Mouse (Mus musculus): ENCODE measurements at regions not wholly inside any gene's neighbourhood (a gene's known extent, or its start where the extent isn't known, plus 50 kb on each side); places are given as distances from the start of the nearest gene placed in this dataset.

DNA sequence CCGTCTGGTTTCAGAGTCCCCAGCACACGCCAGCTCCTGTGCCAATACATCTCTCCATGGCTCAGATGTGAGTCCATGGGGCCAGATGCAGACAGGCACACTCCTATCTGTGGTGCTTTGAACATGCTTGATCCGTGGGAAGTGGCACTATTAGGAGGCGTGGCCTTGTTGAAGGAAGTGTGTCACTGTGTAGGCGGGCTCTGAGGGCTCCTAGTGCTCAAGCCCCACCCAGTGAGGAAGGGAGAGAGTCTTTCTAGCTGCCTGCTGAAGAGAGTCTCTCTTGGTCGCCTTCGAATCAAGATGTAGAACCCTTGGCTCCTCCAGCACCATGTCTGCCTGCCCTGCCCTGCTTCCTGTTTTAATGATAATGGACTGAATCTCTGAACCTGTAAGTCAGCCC lies 194.7 kb upstream of the Mvb12b start:
- peaks cover 8% of the 10 kb centered on the region; the same call in 1 of the 2 replicates for H3K27me3 ChIP-seq
- no peak overlapping the region for H3K27ac ChIP-seq
- H3K4me1 ChIP-seq = peaks cover 40% of the 10 kb centered on the region
- no peaks in the 10 kb centered on the region; the same call in 1 of the 2 replicates for H3K9me3 ChIP-seq (replicated peaks)
- no peak overlapping the region for H3K4me2 ChIP-seq
- 85% methylated on average over 7 of the region's 7 CpGs for WGBS
- ATAC-seq = no peak
- no peak overlapping the region for H3K9ac ChIP-seq
- no peak overlapping the region for H3K4me3 ChIP-seq
- H3K36me3 ChIP-seq (ENCODE audit: poor library complexity, severe bottlenecking) = no peaks in the 10 kb centered on the region

DNA sequence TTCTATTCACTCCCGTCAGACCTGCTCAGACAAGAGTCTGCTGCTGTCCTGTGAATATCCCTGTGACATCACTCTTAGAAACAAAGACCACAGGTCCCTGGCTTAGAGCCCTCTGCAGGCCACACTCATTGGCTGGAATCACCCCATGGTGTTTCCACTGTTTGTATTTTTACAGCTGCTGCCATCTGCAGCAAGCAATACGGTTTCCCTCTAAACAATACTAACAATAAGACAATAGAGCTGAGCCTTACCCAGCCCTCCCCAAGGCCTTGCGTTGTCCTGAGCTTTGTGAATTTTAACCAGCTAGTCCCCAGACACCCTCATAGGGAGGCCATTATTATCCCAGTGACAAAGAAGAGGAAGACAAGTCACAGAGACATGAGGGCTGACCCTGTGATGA lies 192.4 kb upstream of the Mvb12b start:
- no peak overlapping the region for H3K4me3 ChIP-seq
- 24% methylated on average over 3 of the region's 3 CpGs for WGBS
- H3K4me2 ChIP-seq = no peak overlapping the region
- no peak for ATAC-seq
- H3K27me3 ChIP-seq = peaks cover 3% of the 10 kb centered on the region; the same call in 1 of the 2 replicates
- H3K9ac ChIP-seq = no peak overlapping the region
- no peaks in the 10 kb centered on the region for H3K36me3 ChIP-seq (ENCODE audit: poor library complexity, severe bottlenecking)
- no peak overlapping the region for H3K27ac ChIP-seq
- H3K9me3 ChIP-seq (replicated peaks) = no peaks in the 10 kb centered on the region; the same call in 1 of the 2 replicates
- H3K4me1 ChIP-seq = peaks cover 26% of the 10 kb centered on the region

DNA sequence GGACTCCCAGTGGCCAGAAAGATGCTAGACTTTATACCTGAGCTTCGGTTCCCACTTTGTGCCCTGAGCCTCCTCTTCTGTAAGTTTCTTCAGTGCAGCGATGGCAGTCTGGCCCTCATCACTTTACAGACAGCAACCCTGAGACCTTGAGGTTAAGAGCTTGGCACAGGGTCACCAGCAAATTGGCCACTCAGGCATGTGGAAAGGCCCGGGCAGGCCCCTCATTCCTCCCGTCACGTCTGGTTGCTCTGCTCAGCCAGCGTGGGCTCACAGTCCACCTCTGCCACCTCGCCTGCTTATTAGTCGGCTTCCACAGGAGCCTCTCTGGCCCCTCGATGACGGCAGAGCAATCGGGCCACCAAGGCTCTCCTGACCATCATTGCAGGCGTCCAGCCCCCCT lies 191.5 kb upstream of the Mvb12b start:
- WGBS = 87% methylated on average over 12 of the region's 12 CpGs
- Histone ChIP-seq H3K27me3 (peaks cover 3% of the 10 kb centered on the region; the same call in 1 of the 2 replicates), H3K9ac (no peak overlapping the region), H3K36me3 (ENCODE audit: poor library complexity, severe bottlenecking) (no peaks in the 10 kb centered on the region), H3K9me3 (replicated peaks) (no peaks in the 10 kb centered on the region; the same call in 1 of the 2 replicates), H3K4me1 (peaks cover 23% of the 10 kb centered on the region), H3K27ac (no peak overlapping the region), H3K4me2 (no peak overlapping the region), H3K4me3 (no peak overlapping the region)
- no peak for ATAC-seq

DNA sequence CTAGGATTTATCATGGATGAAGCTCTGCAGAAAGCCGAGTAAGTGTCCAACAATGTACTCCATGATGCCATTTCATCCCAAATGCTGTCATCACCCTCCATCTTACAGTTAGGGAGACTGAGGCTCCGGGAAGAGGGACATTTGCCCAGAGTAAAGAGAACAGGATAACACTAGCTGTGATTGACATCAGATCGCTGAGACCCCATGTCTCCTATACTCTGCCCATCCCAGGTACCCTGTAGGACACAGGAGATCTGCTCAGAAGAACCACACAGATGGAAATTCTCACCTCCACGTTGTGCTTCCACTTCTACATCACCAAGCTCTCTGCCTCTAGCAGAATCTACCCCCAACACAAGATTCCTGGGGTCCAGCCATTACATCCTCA lies 191.1 kb upstream of the Mvb12b start:
- H3K4me3 ChIP-seq = no peak overlapping the region
- peak overlapping the region; percentile 25; the same call in 1 of the 2 replicates for H3K27ac ChIP-seq
- no peak overlapping the region for H3K4me2 ChIP-seq
- peaks cover 3% of the 10 kb centered on the region; the same call in 1 of the 2 replicates for H3K27me3 ChIP-seq
- H3K4me1 ChIP-seq = peaks cover 23% of the 10 kb centered on the region
- 57% methylated on average over 4 of the region's 4 CpGs for WGBS
- no peaks in the 10 kb centered on the region; the same call in 1 of the 2 replicates for H3K9me3 ChIP-seq (replicated peaks)
- no peaks in the 10 kb centered on the region for H3K36me3 ChIP-seq (ENCODE audit: poor library complexity, severe bottlenecking)
- no peak overlapping the region for H3K9ac ChIP-seq
- peak; percentile 51; the same call in 1 of the 2 replicates for ATAC-seq

DNA sequence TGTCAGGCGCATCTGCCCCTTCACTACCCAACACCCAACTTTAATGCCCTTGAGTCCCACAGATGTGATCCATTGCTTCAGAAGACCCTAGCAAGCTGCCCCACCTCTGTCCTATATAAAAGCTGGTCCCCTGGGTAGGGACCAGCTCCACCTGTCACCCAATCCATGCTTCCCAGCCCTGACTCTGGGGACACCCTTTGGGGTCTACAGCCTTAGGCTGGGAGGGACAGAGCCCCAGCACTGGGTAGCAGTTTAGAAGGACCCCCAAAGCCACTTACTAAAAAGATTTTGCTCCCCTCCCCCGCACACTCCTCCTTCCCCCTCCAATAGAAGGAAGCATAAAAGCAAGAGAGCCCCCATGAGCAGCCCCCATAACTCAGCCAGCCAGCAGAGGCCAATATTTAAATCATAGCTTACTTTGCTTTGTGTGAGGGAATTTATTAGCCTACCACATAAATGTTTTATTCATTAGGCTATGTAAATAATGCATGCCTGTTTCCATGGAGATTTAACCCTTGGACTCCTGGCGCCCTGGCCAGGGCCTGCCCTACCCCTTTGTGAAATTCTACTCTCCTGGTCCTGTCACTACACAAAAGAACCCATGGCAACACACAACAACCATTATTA lies 190.6 kb upstream of the Mvb12b start:
- no peaks in the 10 kb centered on the region; the same call in 1 of the 2 replicates for H3K9me3 ChIP-seq (replicated peaks)
- WGBS = 59% methylated on average over 3 of the region's 3 CpGs
- H3K36me3 ChIP-seq (ENCODE audit: poor library complexity, severe bottlenecking) = no peaks in the 10 kb centered on the region
- peaks cover 23% of the 10 kb centered on the region for H3K4me1 ChIP-seq
- H3K9ac ChIP-seq = no peak overlapping the region
- peaks cover 3% of the 10 kb centered on the region; the same call in 1 of the 2 replicates for H3K27me3 ChIP-seq
- peak overlapping the region; percentile 25; the same call in 1 of the 2 replicates for H3K27ac ChIP-seq
- no peak overlapping the region for H3K4me3 ChIP-seq
- peak; percentile 74 for ATAC-seq
- no peak overlapping the region for H3K4me2 ChIP-seq

DNA sequence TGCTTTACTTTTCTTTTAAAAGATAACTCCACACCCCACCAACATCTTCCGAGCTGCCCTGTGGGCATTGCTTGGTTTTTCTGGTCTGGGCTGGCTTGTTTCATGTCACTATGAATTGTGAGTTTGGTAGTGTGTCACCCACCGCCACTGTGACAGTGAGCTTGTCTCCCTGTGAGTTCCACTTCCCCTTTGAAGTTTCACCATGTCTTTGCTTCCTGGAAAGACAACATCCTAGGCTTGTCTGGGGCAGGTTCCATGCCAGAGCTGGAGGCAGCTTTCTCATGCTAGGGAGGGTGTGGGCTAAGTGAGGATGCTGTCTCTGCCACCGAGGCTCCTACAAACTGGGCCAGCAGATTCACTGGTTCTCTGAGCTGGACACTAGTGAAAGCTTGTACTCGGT lies 188.6 kb upstream of the Mvb12b start:
- WGBS = 80% methylated on average over 4 of the region's 4 CpGs
- Histone ChIP-seq H3K4me2 (no peak overlapping the region), H3K9me3 (replicated peaks) (no peaks in the 10 kb centered on the region; the same call in 1 of the 2 replicates), H3K4me3 (no peak overlapping the region), H3K27ac (no peak overlapping the region), H3K4me1 (peaks cover 23% of the 10 kb centered on the region), H3K36me3 (ENCODE audit: poor library complexity, severe bottlenecking) (no peaks in the 10 kb centered on the region), H3K27me3 (peaks cover 3% of the 10 kb centered on the region; the same call in 1 of the 2 replicates), H3K9ac (no peak overlapping the region)
- no peak for ATAC-seq

DNA sequence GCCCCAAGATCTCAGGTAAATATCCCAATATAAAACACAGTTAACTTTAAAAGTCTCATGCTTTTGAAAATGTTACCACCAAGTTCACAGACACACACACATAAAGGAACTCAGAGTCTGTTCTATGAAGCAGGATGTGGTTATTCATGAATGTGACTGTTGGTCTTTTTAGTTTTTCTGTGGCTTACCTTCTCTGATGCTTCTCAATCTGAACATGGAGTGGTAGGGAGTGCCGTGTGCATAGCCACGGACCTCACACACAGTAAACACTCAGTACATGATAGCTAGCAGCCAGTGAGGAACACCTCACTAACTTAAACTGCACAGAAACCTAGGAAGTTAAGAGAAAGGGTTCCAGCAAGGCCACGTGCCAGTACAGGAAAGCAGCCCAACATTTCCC lies 186.3 kb upstream of the Mvb12b start:
- no peak for ATAC-seq
- WGBS = 83% methylated on average over 3 of the region's 3 CpGs

DNA sequence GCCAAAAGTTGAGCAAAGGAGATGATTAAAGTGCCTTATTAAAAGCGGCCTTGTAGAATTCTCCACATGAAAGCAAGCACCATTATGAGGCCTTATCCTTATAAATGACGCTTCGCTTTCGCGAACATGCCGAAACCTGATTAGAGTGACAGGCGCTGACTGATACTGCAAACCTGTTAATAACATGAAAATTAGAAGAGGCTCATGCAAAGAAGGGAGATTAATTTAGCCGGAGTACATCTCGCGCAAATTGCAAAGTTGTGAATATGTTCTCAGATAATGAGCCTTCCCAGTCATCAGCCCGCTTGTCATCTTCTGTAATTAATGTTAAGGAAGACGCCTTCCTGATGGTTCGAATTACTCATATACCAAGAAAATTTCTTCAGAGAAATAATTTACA lies 177.8 kb upstream of the Mvb12b start:
- no peaks in the 10 kb centered on the region for H3K36me3 ChIP-seq (ENCODE audit: poor library complexity, severe bottlenecking)
- 56% methylated on average over 13 of the region's 13 CpGs for WGBS
- H3K9ac ChIP-seq = no peak overlapping the region
- peaks cover 17% of the 10 kb centered on the region; the same call in 1 of the 2 replicates for H3K4me1 ChIP-seq
- peak; percentile 67; the same call in 1 of the 2 replicates for ATAC-seq
- no peaks in the 10 kb centered on the region for H3K27me3 ChIP-seq
- no peak overlapping the region for H3K4me2 ChIP-seq
- peak overlapping the region; percentile 37; the same call in 1 of the 2 replicates for H3K27ac ChIP-seq
- no peak overlapping the region for H3K4me3 ChIP-seq
- H3K9me3 ChIP-seq (replicated peaks) = no peaks in the 10 kb centered on the region

More for the DNA sequence above, 186.3 kb upstream of the Mvb12b start:
- H3K27ac ChIP-seq = no peak overlapping the region
- H3K27me3 ChIP-seq = no peaks in the 10 kb centered on the region
- no peak overlapping the region for H3K4me2 ChIP-seq
- no peaks in the 10 kb centered on the region for H3K36me3 ChIP-seq (ENCODE audit: poor library complexity, severe bottlenecking)
- H3K4me1 ChIP-seq = peaks cover 14% of the 10 kb centered on the region
- no peak overlapping the region for H3K9ac ChIP-seq
- H3K9me3 ChIP-seq (replicated peaks) = no peaks in the 10 kb centered on the region
- H3K4me3 ChIP-seq = no peak overlapping the region

DNA sequence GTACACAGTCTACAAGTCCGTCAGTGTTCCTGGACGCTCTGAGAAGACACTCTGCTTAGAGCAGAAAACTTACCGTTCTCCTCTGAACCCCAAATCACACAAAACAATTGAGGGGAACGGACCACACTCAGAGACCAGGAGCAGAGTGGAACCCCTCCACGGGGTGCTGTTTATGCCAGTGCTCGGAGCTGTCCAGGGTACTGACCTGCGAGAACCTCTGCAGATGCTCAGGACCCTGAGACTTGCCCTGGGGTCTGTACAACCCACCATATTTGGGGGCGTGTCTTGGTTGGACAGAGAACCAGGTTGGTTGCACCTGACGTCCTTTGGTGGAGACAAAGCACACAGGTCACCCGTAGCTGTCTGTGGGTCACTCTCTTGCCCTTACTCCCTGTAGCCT lies 177.3 kb upstream of the Mvb12b start:
- 44% methylated on average over 10 of the region's 10 CpGs for WGBS
- H3K9ac ChIP-seq = no peak overlapping the region

DNA sequence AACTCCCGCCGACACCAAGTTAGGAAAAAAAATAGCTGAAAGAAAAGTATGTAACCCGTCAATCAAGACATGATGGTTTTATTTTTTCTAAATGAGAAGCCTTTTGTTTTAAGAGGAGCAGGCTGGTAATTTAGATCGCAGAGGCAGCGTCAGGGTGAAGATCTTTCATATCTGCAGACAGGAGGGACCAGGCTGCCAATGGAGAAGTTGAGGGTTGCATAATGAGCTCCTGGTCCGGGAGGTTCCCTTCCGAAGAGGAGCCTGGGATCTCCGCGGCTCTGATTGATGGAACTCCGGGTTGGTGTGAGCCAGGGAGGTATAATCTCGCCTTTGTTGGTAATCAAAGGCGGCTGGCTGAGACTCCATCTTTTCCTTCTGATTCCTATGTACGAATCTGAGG lies 168.8 kb upstream of the Mvb12b start:
- Histone ChIP-seq H3K9ac (no peak overlapping the region), H3K4me2 (no peak overlapping the region), H3K27ac (no peak overlapping the region), H3K27me3 (no peaks in the 10 kb centered on the region), H3K4me3 (no peak overlapping the region), H3K4me1 (no peaks in the 10 kb centered on the region), H3K9me3 (replicated peaks) (no peaks in the 10 kb centered on the region), H3K36me3 (ENCODE audit: poor library complexity, severe bottlenecking) (no peaks in the 10 kb centered on the region)
- 63% methylated on average over 13 of the region's 13 CpGs for WGBS
- ATAC-seq = no peak

More for the DNA sequence above, 177.3 kb upstream of the Mvb12b start:
- Histone ChIP-seq H3K4me1 (peaks cover 17% of the 10 kb centered on the region; the same call in 1 of the 2 replicates), H3K36me3 (ENCODE audit: poor library complexity, severe bottlenecking) (no peaks in the 10 kb centered on the region), H3K27ac (peak overlapping the region; percentile 37; the same call in 1 of the 2 replicates), H3K4me3 (no peak overlapping the region), H3K4me2 (no peak overlapping the region), H3K27me3 (no peaks in the 10 kb centered on the region), H3K9me3 (replicated peaks) (no peaks in the 10 kb centered on the region)
- ATAC-seq = no peak; the same call in 1 of the 2 replicates

DNA sequence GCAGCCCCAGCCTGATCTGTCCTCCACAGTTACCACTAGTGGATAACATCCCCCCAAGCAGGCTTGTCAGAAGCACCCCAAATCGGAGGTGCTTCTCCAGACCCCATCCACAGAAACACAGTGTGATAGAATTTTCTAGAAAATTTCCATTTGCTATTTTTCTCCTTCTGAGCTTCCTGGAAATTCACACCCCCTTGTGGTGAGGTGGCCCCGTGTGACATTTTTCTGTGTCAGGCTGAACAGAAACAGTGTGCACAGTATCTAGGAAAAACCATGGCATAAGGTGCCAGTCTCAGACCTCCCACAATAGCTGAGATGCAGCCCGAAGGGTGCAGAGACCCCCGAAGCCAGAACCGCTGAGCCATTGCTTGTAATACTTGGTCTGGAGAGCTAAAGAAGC lies 155.3 kb upstream of the Mvb12b start:
- ATAC-seq = no peak

DNA sequence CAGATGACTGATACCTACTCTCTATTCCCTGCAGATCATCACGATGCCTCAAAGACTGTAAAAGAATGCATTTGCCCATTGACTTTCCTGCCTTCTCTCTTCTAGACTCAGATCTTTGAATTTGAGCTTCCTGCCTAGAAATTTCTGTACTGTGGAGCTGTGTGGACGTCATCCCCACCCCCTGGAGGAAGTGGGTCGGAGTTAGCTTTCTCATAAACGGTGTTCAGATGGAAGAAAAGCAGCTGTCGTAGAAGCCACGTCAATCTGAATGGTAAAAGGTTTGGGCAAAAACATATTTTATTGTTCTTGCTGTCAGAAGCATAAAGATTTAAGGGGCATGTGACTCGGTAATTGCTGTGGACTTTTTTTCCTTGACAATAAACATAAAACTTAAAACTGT lies 154.6 kb upstream of the Mvb12b start:
- H3K9ac ChIP-seq = no peak overlapping the region
- H3K27ac ChIP-seq = no peak overlapping the region
- no peak for ATAC-seq
- 61% methylated on average over 7 of the region's 7 CpGs for WGBS
- H3K9me3 ChIP-seq (replicated peaks) = no peaks in the 10 kb centered on the region
- 0 out of 2 replicates have a peak, but pooled peaks cover 8% of the 10 kb centered on the region for H3K4me1 ChIP-seq
- no peak overlapping the region for H3K4me2 ChIP-seq
- no peaks in the 10 kb centered on the region for H3K36me3 ChIP-seq (ENCODE audit: poor library complexity, severe bottlenecking)
- no peaks in the 10 kb centered on the region for H3K27me3 ChIP-seq
- no peak overlapping the region for H3K4me3 ChIP-seq

More for the DNA sequence above, 155.3 kb upstream of the Mvb12b start:
- no peaks in the 10 kb centered on the region for H3K27me3 ChIP-seq
- H3K4me3 ChIP-seq = no peak overlapping the region
- no peaks in the 10 kb centered on the region for H3K36me3 ChIP-seq (ENCODE audit: poor library complexity, severe bottlenecking)
- WGBS = 86% methylated on average over 5 of the region's 5 CpGs
- H3K9me3 ChIP-seq (replicated peaks) = no peaks in the 10 kb centered on the region
- 0 out of 2 replicates have a peak, but pooled peaks cover 8% of the 10 kb centered on the region for H3K4me1 ChIP-seq
- no peak overlapping the region for H3K27ac ChIP-seq
- H3K9ac ChIP-seq = no peak overlapping the region
- H3K4me2 ChIP-seq = no peak overlapping the region
